8 mouse cellular contexts compared by ENCODE assay signal in genomic region chr19:5965280-5965679, GRCm38 (mm10). TPM values are rescaled to one million over a fixed set of nuclear protein-coding genes. Genes with fewer than 3 reads are reported as not detected.
DNase-seq lines count a peak whose midpoint lies in the region; ATAC-seq and TF ChIP-seq lines count a peak whose summit lies in the region.

No protein-coding gene starts in this region.

- 11% methylated on average over 4 of the region's 4 CpGs for WGBS in heart, adult 2 months
- 6% methylated on average over 4 of the region's 4 CpGs for WGBS in heart, embryonic 12.5 days
- WGBS in hindbrain, embryonic 14.5 days: 10% methylated on average over 4 of the region's 4 CpGs

- H3K36me3 ChIP-seq in heart, adult 2 months (ENCODE audit: control insufficient read depth, insufficient read depth, low read length): no peaks in the 10 kb centered on the region
- H3K36me3 ChIP-seq in heart, embryonic 12.5 days: peaks cover 12% of the 10 kb centered on the region; the same call in 1 of the 2 replicates
- no peaks in the 10 kb centered on the region for H3K36me3 ChIP-seq in hindbrain, embryonic 14.5 days (replicated peaks; ENCODE audit: control insufficient read depth, insufficient read depth)

- no peak for TF ChIP-seq POLR2A in heart, adult 2 months (IDR thresholded peaks at IDR 0.05; ENCODE audit: insufficient read depth, low read depth, low read length)

- no peak overlapping the region for H3K4me3 ChIP-seq in heart, adult 2 months
- H3K4me3 ChIP-seq in heart, embryonic 12.5 days: no peak overlapping the region
- H3K4me3 ChIP-seq in hindbrain, embryonic 14.5 days (replicated peaks; ENCODE audit: low read length): no peak overlapping the region

- peak; percentile 84; the same call in 1 of the 2 replicates for TF ChIP-seq EP300 in heart, adult 2 months (IDR thresholded peaks at IDR 0.05; ENCODE audit: insufficient read depth, low read depth, low read length)

- TF ChIP-seq CTCF in heart, adult 2 months (IDR thresholded peaks at IDR 0.05): peak; percentile 96

- no peak overlapping the region for H3K27ac ChIP-seq in heart, adult 2 months
- no peak overlapping the region for H3K27ac ChIP-seq in heart, embryonic 12.5 days (ENCODE audit: poor library complexity, severe bottlenecking)
- no peak overlapping the region for H3K27ac ChIP-seq in hindbrain, embryonic 14.5 days

- intact Hi-C loops in heart, adult 2 months (cut with DNase I): loop anchor here (1.0 to 10.0 kb wide), 4 partner anchors 53 to 370 kb away; partner anchors contain the start of gene Men1
- intact Hi-C loops in left cerebral cortex, postnatal 25 days (cut with DNase I): loop anchor here (2.0 kb wide), 1 partner anchor 82 kb away; the partner anchor contains the start of gene Syvn1

- no peak overlapping the region for H3K4me2 ChIP-seq in heart, embryonic 12.5 days
- H3K4me2 ChIP-seq in hindbrain, embryonic 14.5 days (replicated peaks): no peak overlapping the region

- no peaks in the 10 kb centered on the region; the same call in 1 of the 2 replicates for H3K79me2 ChIP-seq in heart, adult 2 months (replicated peaks; ENCODE audit: control insufficient read depth, insufficient read depth, low read length)

- H3K9me3 ChIP-seq in heart, embryonic 12.5 days (replicated peaks): no peaks in the 10 kb centered on the region
- H3K9me3 ChIP-seq in hindbrain, embryonic 14.5 days (ENCODE audit: control insufficient read depth, low read length): no peaks in the 10 kb centered on the region

- H3K27me3 ChIP-seq in heart, adult 2 months (ENCODE audit: control insufficient read depth, insufficient read depth, low read length): no peaks in the 10 kb centered on the region
- no peaks in the 10 kb centered on the region for H3K27me3 ChIP-seq in heart, embryonic 12.5 days (replicated peaks)
- no peaks in the 10 kb centered on the region for H3K27me3 ChIP-seq in hindbrain, embryonic 14.5 days (ENCODE audit: control insufficient read depth, insufficient read depth, low read length)

- ATAC-seq in heart, embryonic 12.5 days (ENCODE audit: insufficient number of reproducible peaks, low FRiP score): no peak
- peak; percentile 64 for ATAC-seq in erythroid progenitor cell, adult 5-6 weeks (replicated peaks; ENCODE audit: low FRiP score, poor library complexity, severe bottlenecking)
- no peak for ATAC-seq in hindbrain, embryonic 14.5 days (ENCODE audit: low FRiP score)
- peak; percentile 58 for ATAC-seq in megakaryocyte-erythroid progenitor cell, adult 5-6 weeks (replicated peaks; ENCODE audit: low FRiP score, low TSS enrichment, poor library complexity, severe bottlenecking)

- peaks cover 2% of the 10 kb centered on the region for H3K4me1 ChIP-seq in heart, adult 2 months (ENCODE audit: control insufficient read depth, insufficient read depth, low read length)
- peaks cover 32% of the 10 kb centered on the region for H3K4me1 ChIP-seq in heart, embryonic 12.5 days (replicated peaks)
- H3K4me1 ChIP-seq in hindbrain, embryonic 14.5 days (replicated peaks; ENCODE audit: control insufficient read depth, insufficient read depth, low read length): peaks cover 12% of the 10 kb centered on the region; the same call in 1 of the 2 replicates

- H3K9ac ChIP-seq in heart, adult 2 months (ENCODE audit: low read depth, low read length): no peak overlapping the region
- H3K9ac ChIP-seq in heart, embryonic 12.5 days: no peak overlapping the region
- no peak overlapping the region for H3K9ac ChIP-seq in hindbrain, embryonic 14.5 days

- peak; percentile 68 to 78 for DNase-seq in heart, adult 2 months
- DNase-seq in brain, adult 2 months (ENCODE audit: low read depth, low spot score): peak; percentile 89
- peak; percentile 89 for DNase-seq in hindbrain, embryonic 14.5 days (ENCODE audit: low spot score)
- peak; percentile 64 to 69 for DNase-seq in left cerebral cortex, postnatal 25 days (ENCODE audit: low spot score in 2 of 2)
- DNase-seq in spleen, postnatal 10 days (ENCODE audit: low spot score in 2 of 2): peak; percentile 75 to 90

RNA-seq across cellular contexts. Expression of gene Pola2, which starts 1.3 kb away (rescaled TPM):
- 10 to 100 TPM in 1 of 2 experiments, 1 to 10 TPM in 1; 8.6 to 10.9 TPM for total RNA-seq in heart, adult 2 months (2021)
- polyA plus RNA-seq in heart, adult 2 months (2012; rRNA removed): 27.9 and 38.7 TPM in 2 replicates
- 49.3 and 51.1 TPM in 2 replicates for polyA plus RNA-seq in heart, embryonic 12.5 days (2016; fragmentation: Nextera tagmentation; extraction: Ambion mirVana)
- 64.9 and 72.5 TPM in 2 replicates for total RNA-seq in erythroid progenitor cell, adult 5-6 weeks (2015; ENCODE audit: low replicate concordance)
- total RNA-seq in erythroid progenitor cell, adult 5-6 weeks (2017; ENCODE audit: low replicate concordance): 55.1 and 71.9 TPM in 2 replicates
- polyA plus RNA-seq in hindbrain, embryonic 14.5 days (2014; fragmentation: Nextera tagmentation; extraction: Ambion mirVana): 22.2 and 24.2 TPM in 2 replicates
- 1 to 10 TPM; 3.8 to 5.6 TPM for total RNA-seq in left cerebral cortex, postnatal 25 days (2021)
- 134 and 164 TPM in 2 replicates for total RNA-seq in megakaryocyte-erythroid progenitor cell, adult 5-6 weeks (2014; fragmentation: Nextera tagmentation)
- total RNA-seq in megakaryocyte-erythroid progenitor cell, adult 5-6 weeks (2017): 62.6 and 87.0 TPM in 2 replicates

RNA-seq across cellular contexts. Expression of gene Slc22a20, which starts 20.7 kb away (rescaled TPM):
- total RNA-seq in heart, adult 2 months (2021): not detected
- not detected in 2 replicates for polyA plus RNA-seq in heart, adult 2 months (2012; rRNA removed)
- not detected in 2 replicates for polyA plus RNA-seq in heart, embryonic 12.5 days (2016; fragmentation: Nextera tagmentation; extraction: Ambion mirVana)
- total RNA-seq in erythroid progenitor cell, adult 5-6 weeks (2015; ENCODE audit: low replicate concordance): not detected in 2 replicates
- total RNA-seq in erythroid progenitor cell, adult 5-6 weeks (2017; ENCODE audit: low replicate concordance): not detected in 2 replicates
- not detected in 2 replicates for polyA plus RNA-seq in hindbrain, embryonic 14.5 days (2014; fragmentation: Nextera tagmentation; extraction: Ambion mirVana)
- not detected for total RNA-seq in left cerebral cortex, postnatal 25 days (2021)
- not detected in 2 replicates for total RNA-seq in megakaryocyte-erythroid progenitor cell, adult 5-6 weeks (2014; fragmentation: Nextera tagmentation)
- total RNA-seq in megakaryocyte-erythroid progenitor cell, adult 5-6 weeks (2017): not detected in 2 replicates

RNA-seq across cellular contexts. Expression of gene Cdc42ep2, which starts 40.7 kb away (rescaled TPM):
- total RNA-seq in heart, adult 2 months (2021): 1 to 10 TPM; 8.0 to 8.4 TPM
- 11.7 and 19.0 TPM in 2 replicates for polyA plus RNA-seq in heart, adult 2 months (2012; rRNA removed)
- polyA plus RNA-seq in heart, embryonic 12.5 days (2016; fragmentation: Nextera tagmentation; extraction: Ambion mirVana): 6.5 and 7.3 TPM in 2 replicates
- total RNA-seq in erythroid progenitor cell, adult 5-6 weeks (2015; ENCODE audit: low replicate concordance): 0.72 TPM in 1 of 2 replicates, not detected in the other
- not detected in 2 replicates for total RNA-seq in erythroid progenitor cell, adult 5-6 weeks (2017; ENCODE audit: low replicate concordance)
- 16.9 and 18.5 TPM in 2 replicates for polyA plus RNA-seq in hindbrain, embryonic 14.5 days (2014; fragmentation: Nextera tagmentation; extraction: Ambion mirVana)
- 1 to 10 TPM; 6.2 to 6.6 TPM for total RNA-seq in left cerebral cortex, postnatal 25 days (2021)
- 0.77 TPM in 1 of 2 replicates, not detected in the other for total RNA-seq in megakaryocyte-erythroid progenitor cell, adult 5-6 weeks (2014; fragmentation: Nextera tagmentation)
- total RNA-seq in megakaryocyte-erythroid progenitor cell, adult 5-6 weeks (2017): not detected in 2 replicates

RNA-seq across cellular contexts. Expression of gene Capn1, which starts 50.4 kb away (rescaled TPM):
- 10 to 100 TPM; 26.4 to 26.8 TPM for total RNA-seq in heart, adult 2 months (2021)
- 21.5 and 26.2 TPM in 2 replicates for polyA plus RNA-seq in heart, adult 2 months (2012; rRNA removed)
- polyA plus RNA-seq in heart, embryonic 12.5 days (2016; fragmentation: Nextera tagmentation; extraction: Ambion mirVana): 8.2 and 8.4 TPM in 2 replicates
- total RNA-seq in erythroid progenitor cell, adult 5-6 weeks (2015; ENCODE audit: low replicate concordance): 38.1 and 49.7 TPM in 2 replicates
- 63.8 and 64.3 TPM in 2 replicates for total RNA-seq in erythroid progenitor cell, adult 5-6 weeks (2017; ENCODE audit: low replicate concordance)
- polyA plus RNA-seq in hindbrain, embryonic 14.5 days (2014; fragmentation: Nextera tagmentation; extraction: Ambion mirVana): 5.4 and 6.5 TPM in 2 replicates
- 10 to 100 TPM; 17.5 to 18.5 TPM for total RNA-seq in left cerebral cortex, postnatal 25 days (2021)
- 41.2 and 46.0 TPM in 2 replicates for total RNA-seq in megakaryocyte-erythroid progenitor cell, adult 5-6 weeks (2014; fragmentation: Nextera tagmentation)
- total RNA-seq in megakaryocyte-erythroid progenitor cell, adult 5-6 weeks (2017): 30.6 and 53.5 TPM in 2 replicates

RNA-seq across cellular contexts. Expression of gene Dpf2, which starts 52.5 kb away (rescaled TPM):
- total RNA-seq in heart, adult 2 months (2021): 10 to 100 TPM; 82.3 to 83.5 TPM
- polyA plus RNA-seq in heart, adult 2 months (2012; rRNA removed): 71.8 and 104 TPM in 2 replicates
- 111 and 118 TPM in 2 replicates for polyA plus RNA-seq in heart, embryonic 12.5 days (2016; fragmentation: Nextera tagmentation; extraction: Ambion mirVana)
- total RNA-seq in erythroid progenitor cell, adult 5-6 weeks (2015; ENCODE audit: low replicate concordance): 25.9 and 71.7 TPM in 2 replicates
- 43.9 and 168 TPM in 2 replicates for total RNA-seq in erythroid progenitor cell, adult 5-6 weeks (2017; ENCODE audit: low replicate concordance)
- 88.2 and 94.7 TPM in 2 replicates for polyA plus RNA-seq in hindbrain, embryonic 14.5 days (2014; fragmentation: Nextera tagmentation; extraction: Ambion mirVana)
- total RNA-seq in left cerebral cortex, postnatal 25 days (2021): 10 to 100 TPM; 84.1 to 96.1 TPM
- 91.2 and 95.9 TPM in 2 replicates for total RNA-seq in megakaryocyte-erythroid progenitor cell, adult 5-6 weeks (2014; fragmentation: Nextera tagmentation)
- 75.0 and 124 TPM in 2 replicates for total RNA-seq in megakaryocyte-erythroid progenitor cell, adult 5-6 weeks (2017)

Comparison
In these comparisons a context has a peak if more than half of its experiments do, and no peak if none do; other contexts are left out.
1. ATAC-seq: peak in erythroid progenitor cell, adult 5-6 weeks (single experiment) and megakaryocyte-erythroid progenitor cell, adult 5-6 weeks (single experiment); none in heart, embryonic 12.5 days (single experiment) and hindbrain, embryonic 14.5 days (single experiment).
2. RNA of gene Pola2, which starts 1.3 kb away (total RNA-seq): 62.6 to 164 TPM in megakaryocyte-erythroid progenitor cell, adult 5-6 weeks and 55.1 to 72.5 TPM in erythroid progenitor cell, adult 5-6 weeks; 8.6 to 10.9 TPM in heart, adult 2 months and 3.8 to 5.6 TPM in left cerebral cortex, postnatal 25 days; every median in the first group is over 4 times any median in the second.
3. RNA of gene Cdc42ep2, which starts 40.7 kb away (total RNA-seq): 8.0 to 8.4 TPM in heart, adult 2 months and 6.2 to 6.6 TPM in left cerebral cortex, postnatal 25 days; 0.77 TPM in megakaryocyte-erythroid progenitor cell, adult 5-6 weeks and 0.72 TPM in erythroid progenitor cell, adult 5-6 weeks; every median in the first group is over 4 times any median in the second.
4. Peak in every context shown above with its lines, with median percentiles within 50 percentile points of each other: DNase-seq.